Mouse (Mus musculus) layer of hippocampus, adult 2 months (tissue): ENCODE measurements around the gene Purb. TPM values are rescaled to one million over a fixed set of nuclear protein-coding genes. Genes with fewer than 3 reads are reported as not detected.
"Not testable (repeated sequence)": the region's sequence is repeated elsewhere in the genome, so short reads cannot be mapped to it uniquely, and the experiment has no call there.

Experiments
- DNase-seq, 2 experiments: peaks; one replicate each; pipeline ENCODE4 v3.0.0; 2022; ENCODE audit warnings: low spot score in 2 of 2
- H3K27ac ChIP-seq: fragments of 200-600 bp; 2 replicates; pipeline ENCODE4 v1.8.1; 2022
- H3K4me3 ChIP-seq: fragments of 200-600 bp; 2 replicates; pipeline ENCODE4 v1.8.1; 2022; ENCODE audit warnings: mild to moderate bottlenecking
- CTCF ChIP-seq: fragments of 200-600 bp; conservative IDR thresholded peaks from 2 replicates; pipeline ENCODE4 v1.8.1; 2022; ENCODE audit warnings: antibody characterized with exemption, mild to moderate bottlenecking, moderate library complexity
- total RNA-seq, 2 experiments: library from RNA; stranded (reverse); gene quantifications; 2 replicates each; pipeline ENCODE4 v1.2.3; 2021

Gene Purb
- total RNA-seq, 2 experiments from 2014 or later, result 234 to 240 TPM

DNA sequence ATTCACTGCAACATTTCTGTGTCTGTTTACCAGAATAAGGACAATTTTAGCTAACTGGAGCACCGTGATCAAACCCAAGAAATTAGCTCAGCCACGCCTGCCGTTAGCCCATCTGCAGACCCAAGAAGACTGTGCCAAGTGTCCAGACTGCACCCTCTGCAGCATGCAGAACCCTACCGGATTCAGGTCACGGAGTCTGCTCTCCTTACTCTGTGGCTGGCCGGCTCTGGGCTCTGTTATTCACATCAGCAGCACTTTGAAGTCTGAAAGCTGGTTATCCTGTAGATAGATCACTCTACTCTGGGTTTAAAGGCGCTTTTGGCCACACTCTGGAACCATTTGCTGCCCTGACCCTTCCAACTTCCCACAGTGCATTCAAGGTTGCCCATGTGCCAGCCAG lies 4.5 kb upstream of the Purb start:
- Histone ChIP-seq H3K4me3 (no peak overlapping the region), H3K27ac (no peak overlapping the region)
- no peak for TF ChIP-seq CTCF
- no peak for DNase-seq

DNA sequence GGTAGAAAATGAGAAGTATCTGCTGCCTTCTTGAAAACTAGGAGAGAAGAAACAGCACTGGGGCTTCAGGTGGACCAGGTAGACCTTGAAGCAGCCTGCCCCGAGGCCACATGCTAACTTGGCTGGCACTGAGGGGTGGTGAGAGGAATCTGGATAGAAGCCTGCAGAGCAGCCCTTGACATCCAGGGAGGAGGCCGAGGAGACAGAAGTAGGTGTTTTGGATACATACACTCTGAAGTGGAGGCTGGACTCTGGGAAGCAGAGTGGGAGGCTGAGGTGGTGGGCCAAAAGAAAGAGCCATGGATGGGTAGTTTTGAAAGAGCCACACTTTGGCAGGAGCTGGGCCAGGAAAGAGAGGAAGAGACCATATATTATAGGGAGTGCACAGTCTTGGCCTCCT lies 3.5 kb upstream of the Purb start:
- TF ChIP-seq CTCF, result no peak
- Histone ChIP-seq H3K4me3 (no peak overlapping the region), H3K27ac (no peak overlapping the region)
- no peak for DNase-seq

DNA sequence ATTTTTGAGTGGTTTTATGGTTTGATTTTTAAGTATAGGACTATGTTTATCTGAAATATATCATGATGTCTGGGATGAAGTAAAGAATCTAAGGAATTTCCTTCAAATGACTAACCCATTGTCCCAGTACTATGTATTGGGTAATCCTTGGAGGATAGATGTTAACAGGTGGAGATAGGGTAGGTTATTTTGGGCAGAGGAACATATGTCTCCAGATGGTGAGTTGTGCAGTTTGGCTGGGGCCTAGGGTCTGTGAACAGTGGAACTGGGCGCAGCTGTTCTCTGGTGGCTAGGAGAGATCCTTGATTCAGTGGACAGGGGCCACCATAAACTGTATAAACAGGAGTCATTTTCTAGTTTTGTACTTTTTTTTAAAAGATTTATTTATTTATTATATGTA lies 1.6 kb upstream of the Purb start:
- Histone ChIP-seq H3K27ac (no peak overlapping the region), H3K4me3 (no peak overlapping the region)
- TF ChIP-seq CTCF, result no peak
- no peak for DNase-seq

DNA sequence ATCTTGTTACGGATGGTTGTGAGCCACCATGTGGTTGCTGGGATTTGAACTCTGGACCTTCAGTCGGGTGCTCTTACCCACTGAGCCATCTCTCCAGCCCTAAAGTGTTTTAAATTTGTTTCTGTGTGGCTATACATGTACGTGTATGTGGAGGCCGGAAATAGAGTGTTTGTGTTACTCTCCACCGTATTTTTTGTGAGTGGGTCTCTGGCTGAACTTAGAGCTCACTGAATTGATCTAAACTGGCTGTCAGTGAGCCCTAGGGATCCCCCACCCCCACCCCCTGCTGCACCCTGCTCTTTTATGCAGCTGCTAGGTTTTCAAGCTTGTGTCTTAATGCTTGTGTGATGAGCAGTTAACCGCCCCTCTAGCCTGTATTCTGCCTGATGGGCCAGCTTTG lies 1.2 kb upstream of the Purb start:
- TF ChIP-seq CTCF, result no peak; the same call in 1 of the 2 replicates
- no peak for DNase-seq
- H3K4me3 ChIP-seq, result no peak overlapping the region; the same call in 1 of the 2 replicates
- no peak overlapping the region; the same call in 1 of the 2 replicates for H3K27ac ChIP-seq

- DNase-seq, result peak in 1 of 2 experiments; percentile 53
- Histone ChIP-seq H3K4me3 (peak overlapping the region; percentile 83), H3K27ac (peak overlapping the region; percentile 96)
- no peak; the same call in 1 of the 2 replicates for TF ChIP-seq CTCF
These were observed 614 bp downstream of the Purb start for GRCm38 (mm10) chr11:6474874-6475731.

DNA sequence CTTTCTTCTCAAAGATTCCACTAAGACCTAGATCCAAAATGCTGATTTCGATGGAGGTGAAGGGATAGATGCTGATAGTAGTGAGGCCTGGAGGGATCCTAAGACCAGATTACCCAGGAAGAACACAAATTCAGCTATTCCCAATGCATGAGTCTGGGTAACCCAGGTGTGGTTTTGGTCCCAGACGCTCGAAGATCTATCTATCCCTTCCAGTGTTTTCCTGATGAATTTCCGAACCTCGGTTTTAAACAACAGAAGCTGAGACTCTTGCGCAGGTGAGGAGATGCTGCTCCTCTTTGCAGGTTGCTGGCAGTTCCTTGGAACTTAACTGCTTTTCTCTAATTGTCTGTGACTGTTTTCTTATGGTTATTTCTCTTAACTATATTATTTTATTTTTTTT lies 1.3 kb downstream of the Purb start:
- no peak for DNase-seq
- H3K27ac ChIP-seq, result peak overlapping the region; percentile 96
- TF ChIP-seq CTCF, result no peak
- H3K4me3 ChIP-seq, result peak overlapping the region; percentile 83

DNA sequence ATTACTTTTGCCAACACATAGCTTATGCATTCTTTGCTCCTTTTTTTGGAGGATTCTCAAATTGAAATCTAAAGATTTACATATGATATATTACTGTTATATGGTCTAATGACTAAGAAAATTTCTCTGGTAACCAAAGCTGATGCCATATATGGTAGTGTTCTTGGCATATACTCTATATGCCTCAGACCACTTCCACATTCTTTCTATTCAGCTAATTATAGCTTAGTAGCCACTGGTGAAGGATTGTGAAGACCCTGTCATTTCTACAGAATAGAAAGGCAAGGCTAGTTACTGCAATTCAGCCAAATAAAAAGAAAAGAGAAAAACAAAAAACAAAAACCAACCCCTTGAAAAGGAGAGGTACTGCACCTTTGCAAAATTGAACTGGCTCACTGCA lies 3.6 kb downstream of the Purb start:
- 0 out of 2 replicates have a peak overlapping the region, but pooled peaks have one; percentile 16 for H3K27ac ChIP-seq
- no peak; the same call in 1 of the 2 replicates for TF ChIP-seq CTCF
- peak overlapping the region; percentile 83 for H3K4me3 ChIP-seq
- no peak for DNase-seq

DNA sequence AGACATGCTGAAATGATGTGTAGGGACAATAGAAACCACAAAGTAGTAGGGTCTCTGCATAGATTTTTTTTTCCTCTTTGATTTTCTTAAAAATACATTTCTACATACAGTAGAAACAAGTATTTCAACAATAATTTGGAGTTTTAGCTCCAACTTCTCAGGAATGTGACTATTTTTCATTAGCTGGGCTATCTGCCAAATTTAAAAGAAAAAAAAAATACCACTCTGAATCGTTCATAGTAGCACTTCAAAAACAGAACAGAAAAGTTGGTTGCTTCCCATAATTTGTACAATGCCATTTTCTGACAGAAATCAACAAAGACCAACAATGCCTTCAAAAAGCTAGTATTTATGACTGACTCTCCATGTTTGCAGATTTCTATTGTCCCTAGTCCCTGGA lies 4.2 kb downstream of the Purb start:
- Histone ChIP-seq H3K4me3 (peak overlapping the region; percentile 83), H3K27ac (no peak overlapping the region)
- DNase-seq, result no peak
- TF ChIP-seq CTCF, result no peak

GRCm38 (mm10) chr11:6471054-6471453 lies 4.7 kb downstream of the Purb start:
- DNase-seq, result no peak
- Histone ChIP-seq H3K27ac (0 out of 2 replicates have a peak overlapping the region, but pooled peaks have one; percentile 37), H3K4me3 (peak overlapping the region; percentile 83)
- TF ChIP-seq CTCF, result no peak

- Histone ChIP-seq H3K4me3 (no peak overlapping the region), H3K27ac (no peak overlapping the region)
- DNase-seq, result no peak
- no peak for TF ChIP-seq CTCF
These were observed 7.2 kb downstream of the Purb start for GRCm38 (mm10) chr11:6468541-6468940.

- H3K27ac ChIP-seq, result no peak overlapping the region
- no peak overlapping the region for H3K4me3 ChIP-seq
- peak; percentile 80 for TF ChIP-seq CTCF
- peak; percentile 63 to 72 for DNase-seq
These were observed 10.6 kb downstream of the Purb start for GRCm38 (mm10) chr11:6465122-6465521.

DNA sequence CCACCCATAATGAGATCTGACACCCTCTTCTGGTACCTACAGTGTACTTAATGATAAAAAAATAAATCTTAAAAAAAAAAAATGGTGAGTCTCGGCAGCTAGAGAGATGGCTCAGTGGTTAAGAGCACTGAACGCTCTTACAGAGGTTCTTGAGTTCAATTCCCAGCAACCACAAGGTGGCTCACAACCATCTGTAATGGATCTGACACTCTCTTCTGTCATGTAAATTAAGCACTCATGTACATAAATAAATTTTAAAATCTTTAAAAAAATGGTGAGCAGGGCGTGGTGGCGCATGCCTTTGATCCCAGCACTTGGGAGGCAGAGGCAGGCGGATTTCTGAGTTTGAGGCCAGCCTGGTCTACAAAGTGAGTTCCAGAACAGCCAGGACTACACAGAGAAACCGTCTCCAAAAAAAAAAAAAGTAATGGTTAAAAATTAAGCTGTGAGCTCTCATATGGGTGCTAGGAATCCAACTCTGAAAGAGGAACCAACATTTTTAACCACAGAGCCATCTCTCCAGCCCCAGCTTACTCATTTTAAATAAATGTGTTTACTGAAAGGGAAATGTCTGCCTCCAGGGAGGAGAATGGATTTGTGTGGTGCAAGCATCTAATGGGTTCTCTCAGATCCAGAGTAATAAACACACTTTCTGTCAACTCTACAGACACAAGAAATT lies 12.4 kb downstream of the Purb start:
- peak; percentile 35 for TF ChIP-seq CTCF
- Histone ChIP-seq H3K4me3 (no peak overlapping the region), H3K27ac (no peak overlapping the region)
- no peak for DNase-seq

GRCm38 (mm10) chr11:6456083-6456482 lies 19.6 kb downstream of the Purb start:
- Histone ChIP-seq H3K4me3 (no peak overlapping the region), H3K27ac (no peak overlapping the region)
- no peak for DNase-seq
- no peak for TF ChIP-seq CTCF

DNA sequence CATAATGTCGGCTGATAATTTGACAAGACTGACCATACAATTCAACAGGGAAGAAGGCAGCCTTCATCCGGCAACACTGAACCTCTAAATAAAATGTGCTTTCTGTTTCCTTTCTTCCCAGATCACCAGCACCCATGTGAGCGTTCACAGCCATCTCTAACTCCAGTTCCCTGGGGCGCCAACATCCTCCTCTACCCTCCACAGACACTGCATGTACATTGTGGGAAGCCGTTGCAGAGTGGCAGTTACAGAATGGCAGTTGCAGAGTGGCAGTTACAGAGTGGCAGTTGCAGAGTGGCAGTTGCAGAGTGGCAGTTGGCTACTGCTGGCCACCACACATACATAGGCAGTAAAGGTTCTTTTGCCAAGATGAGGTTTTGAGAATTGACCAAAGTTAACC lies 27.6 kb downstream of the Purb start:
- DNase-seq, H3K4me3 ChIP-seq, H3K27ac ChIP-seq: not testable (repeated sequence)
